Mouse (Mus musculus) liver, embryonic 14.5 days (tissue): ENCODE measurements at regions not wholly inside any gene's neighbourhood (a gene's known extent, or its start where the extent isn't known, plus 50 kb on each side); places are given as distances from the start of the nearest gene placed in this dataset.
A peak's percentile ranks its signal among the peaks of the same experiment; 100 is the strongest.

ENCODE experiments used
- ATAC-seq: fragments of 200-750 bp; cut with Nextera tagmentation; 2 replicates; pipeline ENCODE4 v1.8.0; 2017; ENCODE audit warnings: moderate number of reproducible peaks, mild to moderate bottlenecking, moderate library complexity; ENCODE audit not compliant: insufficient read depth
- DNase-seq, 3 experiments: peaks; one replicate each; pipeline ENCODE4 v3.0.0-alpha.2; 2012 to 2013; ENCODE audit warnings: low read depth in 3 of 3, low spot score in 3 of 3
- H3K27ac ChIP-seq: fragments of 300-500 bp; sonication (generic); 2 replicates; pipeline ENCODE4 v1.5.1; 2014; ENCODE audit warnings: moderate library complexity, mild to moderate bottlenecking, control low read depth, inconsistent platforms
- H3K27me3 ChIP-seq: fragments of 300-500 bp; sonication (generic); 2 replicates; pipeline ENCODE4 v1.6.1; 2014; ENCODE audit warnings: mild to moderate bottlenecking, low read length, moderate library complexity; ENCODE audit not compliant: control insufficient read depth, insufficient read depth
- H3K36me3 ChIP-seq: fragments of 300-500 bp; sonication (generic); replicated peaks from 2 replicates; pipeline ENCODE4 v1.6.1; 2014; ENCODE audit warnings: low read depth; ENCODE audit not compliant: control insufficient read depth, insufficient read depth
- H3K4me1 ChIP-seq, 2 experiments: fragments of 200-500 bp in 1 of 2; fragments of 300-500 bp in 1 of 2; sonication (generic) in 1 of 2; replicated peaks; 2 replicates each; pipeline ENCODE4 v1.6.1; 2012 to 2014; ENCODE audit warnings: antibody characterized with exemption in 1 of 2, inconsistent platforms in 1 of 2, low read length in 1 of 2; ENCODE audit not compliant: control insufficient read depth in 2 of 2, insufficient read depth in 2 of 2
- H3K4me2 ChIP-seq: fragments of 300-500 bp; sonication (generic); 2 replicates; pipeline ENCODE4 v1.6.1; 2014; ENCODE audit warnings: low read depth, mild to moderate bottlenecking, control low read depth, moderate library complexity
- H3K4me3 ChIP-seq, 2 experiments: fragments of 200-500 bp in 1 of 2; fragments of 300-500 bp in 1 of 2; sonication (generic) in 1 of 2; 2 replicates each; pipeline ENCODE4 v1.5.1; 2012 to 2014; ENCODE audit warnings: low read depth in 2 of 2, low read length in 2 of 2, mild to moderate bottlenecking in 2 of 2, control low read depth in 1 of 2, inconsistent platforms in 1 of 2, moderate library complexity in 1 of 2; ENCODE audit not compliant: insufficient read depth in 1 of 2
- H3K9ac ChIP-seq: fragments of 300-500 bp; sonication (generic); replicated peaks from 2 replicates; pipeline ENCODE4 v1.6.1; 2014; ENCODE audit warnings: mild to moderate bottlenecking, control low read depth, moderate library complexity
- H3K9me3 ChIP-seq: fragments of 300-500 bp; sonication (generic); 2 replicates; pipeline ENCODE4 v1.6.1; 2016; ENCODE audit warnings: low read length, mixed read lengths; ENCODE audit not compliant: control insufficient read depth
- CTCF ChIP-seq: IDR thresholded peaks from 2 replicates; pipeline ENCODE4 v1.5.1; 2016; ENCODE audit warnings: antibody characterized with exemption, low read depth, control low read depth
- EP300 ChIP-seq: IDR thresholded peaks from 2 replicates; pipeline ENCODE4 v1.6.1; 2016; ENCODE audit warnings: antibody characterized with exemption, low read depth
- WGBS: fragments of 180-500 bp; shearing (Covaris S2); extraction: QIAGEN DNeasy Blood & Tissue Kit; methylation state at CpG from one replicate; pipeline ENCODE4 v1.1.7; 2014; ENCODE audit not compliant: insufficient replicate concordance; 5-methylcytosine and 5-hydroxymethylcytosine counted together

DNA sequence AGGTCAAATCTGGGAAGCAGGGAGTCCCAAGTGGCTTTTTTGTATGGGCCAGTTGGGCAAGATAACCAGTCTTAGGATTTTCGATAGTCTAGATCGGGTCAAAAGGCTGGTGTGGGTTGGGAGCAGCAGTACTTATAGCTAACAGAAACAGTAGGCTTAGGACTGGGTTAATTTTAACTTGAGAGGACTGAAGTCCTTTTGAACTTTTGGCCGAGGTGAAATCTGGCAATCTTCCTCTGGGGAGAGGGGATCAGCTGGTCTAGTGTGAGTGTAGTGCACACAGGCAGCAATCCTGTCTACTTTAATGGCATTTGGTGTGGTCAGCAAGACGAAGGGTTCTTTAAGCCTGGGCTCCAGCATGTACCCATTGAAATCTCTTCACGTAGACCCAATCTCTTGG, 194.7 kb downstream of the Tex13c3 start:
- DNase-seq (no peak), ATAC-seq (no peak)
- no peaks in the 10 kb centered on the region for H3K9me3 ChIP-seq
- no peak overlapping the region for H3K4me2 ChIP-seq
- H3K4me1 ChIP-seq, result no peaks in the 10 kb centered on the region
- H3K36me3 ChIP-seq, result no peaks in the 10 kb centered on the region
- TF ChIP-seq EP300, result no peak
- no peak for TF ChIP-seq CTCF
- no peak overlapping the region for H3K27ac ChIP-seq
- no peak overlapping the region for H3K9ac ChIP-seq
- H3K4me3 ChIP-seq, result no peak overlapping the region
- H3K27me3 ChIP-seq, result no peaks in the 10 kb centered on the region
- WGBS, result 65% methylated on average over 5 of the region's 5 CpGs

DNA sequence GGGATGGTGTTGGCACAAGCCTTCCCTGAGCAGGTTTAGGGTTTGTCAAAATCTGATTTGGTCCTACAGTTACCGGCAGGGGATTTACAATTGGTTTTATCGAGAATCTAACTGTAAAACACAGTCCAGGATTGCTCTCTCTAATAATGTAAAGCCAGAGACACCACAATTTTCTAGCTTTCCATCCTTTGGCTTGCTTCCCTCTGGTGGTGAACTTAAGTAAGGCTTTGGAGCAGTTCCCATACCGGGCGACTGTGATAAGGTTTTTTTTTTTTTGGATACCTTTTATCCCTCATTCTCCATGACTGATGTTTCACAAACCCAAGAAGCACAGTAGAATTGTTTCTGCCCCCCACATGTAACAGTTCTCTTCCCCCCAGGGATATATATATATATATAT, 195.3 kb downstream of the Tex13c3 start:
- H3K4me2 ChIP-seq, result no peak overlapping the region
- H3K36me3 ChIP-seq, result no peaks in the 10 kb centered on the region
- H3K27me3 ChIP-seq, result no peaks in the 10 kb centered on the region
- DNase-seq, result no peak
- H3K27ac ChIP-seq, result no peak overlapping the region
- no peaks in the 10 kb centered on the region for H3K9me3 ChIP-seq
- H3K9ac ChIP-seq, result no peak overlapping the region
- TF ChIP-seq EP300, result no peak
- no peak; the same call in 1 of the 2 replicates for TF ChIP-seq CTCF
- 40% methylated on average over 4 of the region's 4 CpGs for WGBS
- H3K4me1 ChIP-seq, result no peaks in the 10 kb centered on the region
- H3K4me3 ChIP-seq, result no peak overlapping the region
- no peak for ATAC-seq

DNA sequence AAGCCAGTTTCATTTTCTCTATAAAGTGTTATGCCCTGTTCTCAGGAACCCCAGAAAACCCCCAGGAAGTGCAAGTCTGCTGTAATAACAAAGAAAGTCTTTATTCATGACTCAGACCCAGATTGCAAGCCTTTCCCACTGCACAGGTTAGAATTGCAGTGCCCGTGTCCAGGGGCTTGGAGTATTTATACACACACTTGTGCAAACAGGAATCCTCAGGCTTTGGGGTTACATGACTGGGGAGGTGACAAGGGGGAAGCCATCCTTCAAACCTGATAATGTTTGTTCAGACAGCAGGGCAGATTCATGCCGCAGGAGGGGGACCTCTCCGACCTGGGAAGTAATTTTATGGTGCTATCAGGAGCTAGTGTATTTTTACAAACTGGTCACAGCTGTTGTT, 198.0 kb downstream of the Tex13c3 start:
- no peak for TF ChIP-seq EP300
- no peak for ATAC-seq
- H3K27me3 ChIP-seq, result no peaks in the 10 kb centered on the region
- H3K36me3 ChIP-seq, result no peaks in the 10 kb centered on the region
- H3K9ac ChIP-seq, result no peak overlapping the region
- H3K27ac ChIP-seq, result no peak overlapping the region
- H3K9me3 ChIP-seq, result no peaks in the 10 kb centered on the region
- no peak overlapping the region for H3K4me2 ChIP-seq
- H3K4me3 ChIP-seq, result no peak overlapping the region
- no peak for DNase-seq
- H3K4me1 ChIP-seq, result no peaks in the 10 kb centered on the region
- 41% methylated on average over 3 of the region's 3 CpGs for WGBS

DNA sequence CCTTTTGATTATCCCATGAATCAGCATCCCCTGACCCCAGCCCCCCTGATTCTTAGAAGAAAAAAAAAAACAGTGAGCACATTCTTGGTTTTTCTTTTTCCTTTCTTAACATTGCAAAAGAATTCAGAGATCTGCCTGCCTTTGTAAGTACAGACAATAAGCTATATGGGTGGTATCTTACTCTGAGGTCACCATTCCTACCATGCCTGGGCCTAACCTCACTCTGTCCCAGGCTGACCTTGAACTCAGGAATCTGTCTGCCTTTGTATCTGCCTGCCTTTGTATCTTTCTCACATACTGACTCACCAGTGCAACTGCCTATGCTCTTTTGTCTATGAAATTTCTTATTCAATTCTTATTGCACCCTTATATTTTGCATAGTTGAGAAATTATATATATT, 216.9 kb downstream of the Tex13c3 start:
- Histone ChIP-seq H3K4me1 (no peaks in the 10 kb centered on the region), H3K27me3 (no peaks in the 10 kb centered on the region), H3K9me3 (no peaks in the 10 kb centered on the region), H3K4me2 (no peak overlapping the region), H3K9ac (no peak overlapping the region), H3K27ac (no peak overlapping the region), H3K36me3 (no peaks in the 10 kb centered on the region), H3K4me3 (no peak overlapping the region)
- ATAC-seq (no peak), DNase-seq (no peak)
- TF ChIP-seq EP300, result no peak
- TF ChIP-seq CTCF, result no peak

DNA sequence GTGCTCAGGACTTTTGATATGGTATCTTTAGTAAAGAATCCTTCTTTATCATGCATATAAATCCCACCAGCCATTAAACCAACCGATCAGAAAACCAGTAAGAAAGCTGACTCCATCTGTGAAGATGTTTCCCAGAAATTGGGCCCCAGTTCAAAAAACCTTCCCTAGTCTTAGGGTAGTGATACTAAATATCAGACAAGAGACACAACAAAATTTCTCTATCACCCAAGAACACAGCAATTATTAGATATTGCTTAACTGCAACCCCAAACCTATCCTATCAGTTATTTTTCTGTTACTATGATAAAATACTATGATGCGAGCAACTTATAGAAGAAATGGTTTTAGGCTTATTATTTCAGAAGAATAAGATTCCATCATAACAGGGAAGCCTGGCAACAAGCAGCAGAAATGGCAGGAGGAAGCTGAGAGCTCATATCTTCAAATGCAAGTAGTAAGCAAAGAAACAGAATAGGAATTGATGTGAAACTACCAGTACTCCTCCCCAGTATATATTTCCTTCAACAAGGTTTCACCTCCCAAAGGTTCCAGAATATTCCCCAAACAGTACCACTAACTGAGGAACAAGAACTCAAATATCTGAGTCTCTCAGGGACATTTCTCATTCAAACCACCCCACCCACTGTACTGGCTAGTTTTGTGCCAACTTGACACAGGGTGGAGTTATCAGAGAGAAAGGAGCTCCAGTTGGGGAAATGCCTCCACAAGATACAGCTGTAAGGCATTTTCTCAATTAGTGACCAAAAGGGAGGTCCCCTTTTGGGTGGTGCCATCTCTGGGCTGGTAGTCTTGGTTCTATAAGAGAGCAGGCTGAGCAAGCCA, 234.1 kb downstream of the Tex13c3 start:
- TF ChIP-seq CTCF (no peak), EP300 (no peak)
- Histone ChIP-seq H3K4me2 (no peak overlapping the region), H3K4me3 (no peak overlapping the region), H3K4me1 (no peaks in the 10 kb centered on the region), H3K27ac (no peak overlapping the region), H3K9me3 (no peaks in the 10 kb centered on the region), H3K27me3 (no peaks in the 10 kb centered on the region), H3K36me3 (no peaks in the 10 kb centered on the region), H3K9ac (no peak overlapping the region)
- DNase-seq (no peak), ATAC-seq (peak; percentile 60; the same call in 1 of the 2 replicates)
- WGBS, result 40% methylated on average over 2 of the region's 2 CpGs
